Mouse (Mus musculus): Measurements from ENCODE around the gene Dlx2.

GRCm38 (mm10) chr2:71594466-71594865 is 47.9 kb upstream of the Dlx2 start:
- TF ChIP-seq GATA1 (IDR thresholded peaks at IDR 0.05; ENCODE audit: borderline replicate concordance, low read length) (no peak), FLI1 (IDR thresholded peaks at IDR 0.05; ENCODE audit: low read length) (no peak)
